Mouse (Mus musculus): Measurements from ENCODE around the gene Hmg20b. TPM values are rescaled to one million over a fixed set of nuclear protein-coding genes. Genes with fewer than 3 reads are reported as not detected.

The Hmg20b gene
- polyA plus RNA-seq, 2 experiments from 2014 or later: 14.4 to 17.3 TPM

DNA sequence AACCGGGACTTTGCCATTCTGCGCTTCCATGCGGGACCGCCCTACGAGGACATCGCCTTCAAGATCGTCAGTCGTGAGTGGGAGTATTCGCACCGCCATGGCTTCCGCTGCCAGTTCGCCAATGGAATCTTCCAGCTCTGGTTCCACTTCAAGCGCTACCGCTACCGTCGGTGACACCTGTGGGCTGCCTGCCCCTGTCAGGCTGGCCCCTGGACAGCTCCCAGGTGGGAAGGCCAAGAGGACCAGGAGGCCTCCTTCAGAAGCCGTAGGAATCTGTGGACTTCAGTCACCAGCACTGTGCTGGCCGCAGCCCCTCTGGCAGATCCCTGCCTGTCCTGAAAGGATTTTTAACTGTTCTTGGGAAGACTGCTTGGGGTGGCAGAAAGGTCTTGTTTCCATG, 24.5 kb downstream of the Hmg20b start:
- ATAC-seq: no peak

DNA sequence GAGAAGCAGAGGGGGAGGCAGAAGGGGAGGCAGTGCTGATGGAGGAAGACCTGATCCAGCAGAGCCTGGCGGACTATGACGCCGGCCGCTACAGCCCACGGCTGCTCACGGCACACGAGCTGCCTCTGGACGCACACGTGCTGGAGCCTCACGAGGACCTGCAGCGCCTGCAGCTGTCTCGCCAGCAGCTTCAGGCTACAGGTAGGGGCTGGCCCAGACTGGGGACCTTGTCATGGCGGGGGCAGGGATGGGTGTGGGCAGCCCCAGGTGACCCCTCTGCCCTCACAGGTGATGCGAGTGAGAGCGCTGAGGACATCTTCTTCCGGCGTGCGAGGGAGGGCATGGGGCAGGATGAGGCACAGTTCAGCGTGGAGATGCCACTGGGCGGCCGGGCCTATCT, 25.1 kb downstream of the Hmg20b start:
- ATAC-seq: no peak

GRCm38 (mm10) chr10:81323791-81324530, 26.3 kb downstream of the Hmg20b start:
- no peak for ATAC-seq

GRCm38 (mm10) chr10:81323141-81323775, 27.0 kb downstream of the Hmg20b start:
- ATAC-seq: no peak

DNA sequence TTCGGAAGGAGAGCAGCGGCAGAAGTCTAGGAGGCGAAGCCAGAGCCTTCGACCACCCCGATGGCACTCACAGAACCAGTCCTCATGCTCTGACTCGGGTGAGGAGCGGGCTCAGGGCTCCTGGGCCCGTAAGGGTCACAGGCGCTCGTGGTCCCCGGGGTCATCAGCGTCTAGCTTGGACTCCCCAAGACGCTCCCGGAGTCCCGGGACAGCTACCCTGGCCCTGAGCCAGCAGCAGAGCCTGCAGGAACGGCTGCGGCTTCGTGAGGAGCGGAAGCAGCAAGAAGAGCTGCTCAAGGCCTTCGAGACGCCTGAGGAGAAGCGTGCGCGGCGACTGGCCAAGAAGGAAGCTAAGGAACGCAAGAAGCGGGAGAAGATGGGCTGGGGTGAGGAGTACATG, 27.8 kb downstream of the Hmg20b start:
- no peak for ATAC-seq

DNA sequence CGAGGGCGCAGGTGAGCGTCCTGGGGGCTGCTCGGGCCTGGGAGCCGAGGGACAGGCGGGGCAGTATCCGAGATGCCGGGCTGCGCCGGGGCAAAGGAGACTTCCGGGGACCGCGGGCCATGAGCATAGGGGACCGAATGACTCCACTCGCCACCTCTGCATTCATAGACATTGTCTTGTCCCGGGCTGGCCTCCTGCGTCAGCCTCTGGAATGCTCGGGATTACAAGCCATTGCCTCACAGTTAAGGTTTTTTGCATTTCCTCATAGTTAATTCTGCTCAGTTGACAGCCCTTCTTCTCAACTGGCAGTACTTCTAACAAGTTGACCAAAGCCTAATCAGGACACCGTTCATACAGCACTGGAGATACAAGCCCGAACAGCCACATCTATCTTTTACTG, 28.8 kb downstream of the Hmg20b start:
- no peak for ATAC-seq

GRCm38 (mm10) chr10:81320550-81321347, 29.5 kb downstream of the Hmg20b start, which contains the start of gene Cactin:
Gene Cactin, plus strand, starts transcription at chr10:81321103.
- ATAC-seq: peak; percentile 84

DNA sequence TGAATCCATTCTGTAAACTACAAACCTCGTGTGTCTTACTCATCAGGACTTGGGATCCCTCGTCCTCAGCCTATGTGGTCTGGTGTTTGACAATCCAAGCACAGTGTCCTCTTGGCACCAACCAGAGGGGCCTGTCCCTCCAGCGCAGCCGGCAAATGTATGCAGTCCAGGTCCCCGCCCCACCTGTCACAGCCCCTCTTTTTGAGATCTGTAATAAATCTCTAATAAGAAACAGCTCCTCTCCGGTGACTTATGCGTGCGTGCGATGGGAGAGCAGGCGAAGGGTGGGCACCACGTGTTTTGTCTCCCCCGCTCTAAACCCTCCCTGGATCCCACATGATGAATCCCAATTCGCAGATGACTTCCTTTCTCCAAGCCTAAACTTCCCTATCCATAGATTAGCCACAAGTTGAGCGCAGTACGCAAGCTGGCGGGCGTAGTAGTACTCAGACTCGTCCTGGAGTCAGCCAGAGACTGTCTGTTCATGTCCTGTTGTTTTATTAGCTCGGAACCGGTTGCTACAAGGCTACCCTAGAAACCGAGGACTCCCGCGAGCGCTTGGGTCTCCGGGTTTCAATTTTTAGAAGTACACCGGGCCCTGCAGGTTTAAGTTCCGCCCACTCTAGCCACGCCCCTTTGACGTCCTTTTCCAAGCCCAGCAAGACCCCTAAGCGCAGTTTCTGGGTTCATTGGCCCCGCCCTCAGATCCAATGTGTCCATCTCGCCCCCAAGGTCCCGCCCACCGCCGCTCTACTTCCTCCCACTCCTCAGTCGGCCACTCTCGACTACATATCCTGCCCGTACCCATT, 30.3 kb downstream of the Hmg20b start:
- no peak for ATAC-seq

DNA sequence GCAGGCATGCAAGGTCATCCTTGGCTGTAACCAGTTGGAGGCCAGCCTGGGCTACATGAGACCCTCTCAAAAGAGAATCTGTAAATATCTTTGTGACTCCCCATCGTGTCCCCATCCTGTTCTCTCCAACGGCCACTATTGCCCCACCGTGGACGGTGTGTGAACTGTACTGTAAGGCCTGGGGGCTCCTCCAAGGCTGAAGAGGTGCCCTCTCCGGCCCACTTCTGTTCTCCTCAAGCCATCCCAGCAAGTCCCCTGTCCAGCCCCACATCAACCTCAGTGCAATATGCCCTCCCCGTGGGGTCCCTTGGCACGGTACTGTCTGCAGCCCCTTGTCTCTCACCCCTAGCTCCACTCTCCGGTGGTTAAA, 31.0 kb downstream of the Hmg20b start:
- no peak for ATAC-seq

- no peak for ATAC-seq
Measured at GRCm38 (mm10) chr10:81318589-81319329, 31.5 kb downstream of the Hmg20b start.

DNA sequence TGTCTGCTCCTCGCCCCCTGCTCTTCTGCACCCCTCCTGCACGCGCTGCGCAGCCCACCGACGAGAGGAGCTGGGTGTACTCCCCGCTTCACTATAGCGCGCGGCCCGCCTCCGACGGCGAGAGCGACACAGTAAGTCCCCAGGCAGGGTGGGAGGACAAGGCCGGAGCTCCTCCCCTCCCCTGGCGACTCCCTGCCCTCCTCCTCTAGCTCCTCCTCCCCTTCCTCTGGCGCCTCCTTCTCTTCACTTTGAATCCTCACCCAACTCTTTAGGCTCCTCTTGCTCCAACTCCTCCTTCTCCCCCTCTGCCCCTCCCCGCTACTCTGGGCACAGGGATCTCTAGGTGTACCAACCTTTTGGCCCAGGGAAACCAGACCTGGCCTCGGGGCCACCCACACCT, 33.0 kb downstream of the Hmg20b start:
- ATAC-seq: no peak

GRCm38 (mm10) chr10:81316338-81317060, 33.8 kb downstream of the Hmg20b start:
- no peak for ATAC-seq

- no peak for ATAC-seq
Measured at GRCm38 (mm10) chr10:81315587-81315986, 34.7 kb downstream of the Hmg20b start.

GRCm38 (mm10) chr10:81314201-81314600, 36.1 kb downstream of the Hmg20b start:
- ATAC-seq: no peak

- ATAC-seq: no peak
Measured at GRCm38 (mm10) chr10:81313581-81313980, 36.7 kb downstream of the Hmg20b start.

DNA sequence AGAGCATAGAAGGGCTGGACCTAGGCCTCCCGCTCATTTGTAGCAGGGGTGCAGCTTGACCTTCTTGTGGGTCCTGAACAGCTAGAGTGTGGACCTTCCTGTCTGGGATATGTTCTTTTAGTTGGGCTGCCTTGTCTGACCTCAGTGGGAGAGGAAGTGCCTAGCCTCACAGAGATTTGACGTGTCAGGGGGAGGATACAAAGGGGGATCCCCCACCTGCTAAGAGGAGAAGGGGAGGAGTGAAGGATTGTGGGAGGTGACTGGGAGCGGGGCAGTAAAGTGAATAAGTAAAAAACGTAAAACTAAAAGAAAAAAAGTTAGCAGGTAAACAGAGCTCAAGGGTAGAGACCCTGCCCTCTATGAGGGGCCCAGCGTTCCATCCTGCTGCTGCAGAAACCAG, 40.7 kb downstream of the Hmg20b start:
- ATAC-seq: peak; percentile 92

DNA sequence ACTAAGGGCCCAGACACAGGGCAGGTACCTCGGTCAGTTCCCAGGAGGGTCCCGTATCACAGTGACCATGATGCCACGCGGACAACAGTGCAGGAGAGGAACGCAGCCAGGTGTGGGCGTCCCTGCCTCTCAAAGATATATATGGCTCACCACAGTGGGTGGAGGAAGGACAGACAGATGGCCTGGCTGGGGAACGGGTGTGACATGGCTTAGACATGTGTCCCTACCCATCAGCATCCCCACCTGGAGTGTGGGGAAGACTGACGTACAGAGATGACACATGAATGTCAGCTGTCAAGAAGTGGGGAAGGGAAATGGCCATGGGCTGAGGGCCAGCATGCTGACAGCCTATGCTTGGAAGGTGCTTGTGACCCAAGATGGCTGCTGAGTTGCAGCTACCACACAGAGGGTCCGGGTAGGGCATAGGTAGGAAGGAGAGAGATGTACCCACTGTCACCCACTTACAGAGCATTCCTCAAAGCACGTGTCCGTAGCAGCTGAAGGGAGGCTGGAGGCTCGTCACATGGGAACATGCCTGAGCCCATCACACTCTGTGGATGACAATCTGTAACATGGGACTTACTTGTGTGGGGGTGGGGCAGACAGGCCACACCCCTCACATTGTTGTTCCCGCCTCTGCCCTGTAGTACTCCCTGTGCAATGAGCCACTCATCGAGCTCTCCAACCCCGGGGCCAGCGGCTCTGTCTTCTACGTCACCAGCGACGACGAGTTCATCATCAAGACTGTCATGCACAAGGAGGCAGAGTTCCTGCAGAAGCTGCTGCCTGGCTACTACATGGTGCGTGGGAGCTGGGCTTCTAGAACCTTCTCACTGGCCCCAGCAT, 43.2 kb downstream of the Hmg20b start:
- no peak for ATAC-seq

DNA sequence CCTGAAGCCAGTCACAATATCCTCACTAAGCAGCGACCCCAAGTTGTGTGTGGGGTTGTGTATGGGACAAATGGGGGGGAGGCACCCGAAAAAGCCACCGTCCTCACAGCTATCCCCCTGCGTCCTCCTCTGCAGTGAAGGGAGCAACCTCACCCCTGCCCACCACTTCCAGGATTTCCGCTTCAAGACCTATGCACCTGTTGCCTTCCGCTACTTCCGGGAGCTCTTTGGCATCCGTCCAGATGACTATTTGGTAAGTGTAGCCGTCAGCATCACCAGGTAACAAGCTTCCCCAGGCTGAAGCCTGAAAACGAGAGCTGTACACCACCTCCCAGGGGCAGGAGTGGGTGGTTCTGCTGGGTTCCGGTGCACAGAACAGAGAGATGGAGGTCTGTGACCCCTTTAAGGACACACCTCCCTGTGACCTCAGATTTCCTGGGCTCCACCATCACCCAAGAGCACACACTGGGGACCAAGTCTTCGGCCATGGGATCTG, 44.1 kb downstream of the Hmg20b start:
- ATAC-seq: no peak

GRCm38 (mm10) chr10:81305663-81306062, 44.6 kb downstream of the Hmg20b start:
- no peak for ATAC-seq

GRCm38 (mm10) chr10:81304597-81305238, 45.6 kb downstream of the Hmg20b start:
- ATAC-seq: peak; percentile 36
